Mouse (Mus musculus): ENCODE results near the gene Ttc9b. TPM values are rescaled to one million over a fixed set of nuclear protein-coding genes. Genes with fewer than 3 reads are reported as not detected.

Gene Ttc9b
- not detected for polyA plus RNA-seq (2014; fragmentation: Illumina TruSeq; extraction: RNeasy Lipid Tissue Mini Kit (QIAGEN cat#74804); ENCODE audit: low read depth, low replicate concordance)

DNA sequence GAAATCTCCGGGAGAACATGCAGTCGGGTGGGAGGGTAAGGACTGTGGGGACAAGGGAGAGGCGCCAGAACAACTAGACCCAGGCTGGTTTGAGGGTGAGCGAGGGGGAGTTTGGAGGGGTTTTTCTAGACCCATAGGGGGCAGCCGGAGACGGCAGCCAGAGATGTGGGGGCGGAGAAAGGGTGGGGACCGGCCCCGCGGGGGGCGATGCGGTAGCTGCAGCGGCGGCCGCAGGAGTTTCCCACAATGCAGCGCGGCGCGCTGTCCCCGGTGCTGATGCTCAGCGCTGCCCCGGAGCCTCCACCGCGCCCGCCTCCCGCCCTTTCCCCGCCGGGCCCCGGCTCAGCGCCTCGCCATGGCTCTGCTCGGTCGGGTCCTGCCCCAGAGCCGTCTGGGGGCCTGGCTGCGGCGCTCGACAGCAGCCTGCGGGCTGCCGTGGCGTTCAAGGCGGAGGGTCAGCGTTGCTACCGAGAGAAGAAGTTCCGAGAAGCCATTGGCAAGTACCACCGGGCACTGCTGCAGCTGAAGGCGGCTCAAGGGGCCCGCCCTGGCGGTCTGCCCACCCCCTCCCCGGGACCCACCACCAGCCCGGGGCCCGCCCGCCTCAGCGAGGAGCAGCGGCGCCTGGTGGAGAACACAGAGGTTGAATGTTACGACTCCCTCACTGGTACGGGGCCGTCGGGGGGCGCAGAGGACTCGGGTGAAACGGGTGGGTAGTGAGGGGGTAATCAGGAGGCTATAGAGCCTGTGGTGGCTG, at the start of gene Ttc9b:
Gene Ttc9b (plus strand): TSS at position 235 of the 757 bp plus-strand sequence.

DNA sequence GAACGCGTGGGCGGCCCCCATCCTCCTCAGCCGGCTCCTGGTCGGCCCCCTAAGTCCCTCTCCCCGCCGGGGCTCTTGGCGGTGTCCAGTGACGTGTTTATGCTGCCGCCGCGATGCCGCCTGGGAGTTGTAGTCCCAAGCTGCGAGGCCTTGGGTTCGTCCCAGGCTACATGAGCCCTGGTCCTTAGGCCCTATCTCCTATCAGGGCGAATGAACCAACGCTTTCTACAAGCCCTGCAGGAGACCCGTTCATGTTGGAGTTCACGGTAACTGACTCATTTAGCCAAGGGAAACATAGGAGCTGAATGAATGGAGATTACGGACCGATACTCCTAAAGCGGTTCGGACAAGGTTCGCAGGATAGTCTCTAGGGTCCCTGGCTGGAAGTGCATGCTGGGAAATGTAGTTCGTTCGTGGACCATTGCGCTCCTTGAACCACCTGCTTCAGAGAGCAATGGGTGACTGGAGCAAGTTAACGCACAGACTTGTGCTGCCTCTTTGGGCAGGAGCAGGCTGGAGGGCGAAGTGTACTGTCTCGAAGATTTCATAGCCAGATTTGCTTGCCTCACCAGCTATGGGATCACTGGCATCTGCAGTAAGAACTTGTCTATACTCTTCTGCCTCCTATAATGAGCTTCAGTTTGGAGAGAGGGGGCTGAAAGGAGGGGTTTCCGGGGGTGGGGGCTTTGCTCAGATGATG, 21.0 kb downstream of the Ttc9b start, which contains the start of gene Map3k10:
Gene Map3k10 (minus strand): TSS at position 77 of the 700 bp plus-strand sequence.

GRCm38 (mm10) chr7:27688815-27689612, 35.3 kb downstream of the Ttc9b start, which contains the start of gene Zfp607b:
Zfp607b (plus strand) TSS chr7:27689340.

Other genes with a start within 250 kb of the Ttc9b start
- 0.35 TPM for gene Sptbn4, start 206.2 kb upstream of the Ttc9b start, polyA plus RNA-seq (2014; fragmentation: Illumina TruSeq; extraction: RNeasy Lipid Tissue Mini Kit (QIAGEN cat#74804); ENCODE audit: low read depth, low replicate concordance)
- not detected for gene Blvrb, start 205.9 kb upstream of the Ttc9b start, polyA plus RNA-seq (2014; fragmentation: Illumina TruSeq; extraction: RNeasy Lipid Tissue Mini Kit (QIAGEN cat#74804); ENCODE audit: low read depth, low replicate concordance)
- gene Sertad3, start 180.1 kb upstream of the Ttc9b start, polyA plus RNA-seq (2014; fragmentation: Illumina TruSeq; extraction: RNeasy Lipid Tissue Mini Kit (QIAGEN cat#74804); ENCODE audit: low read depth, low replicate concordance): 0.52 TPM
- 0.91 TPM for gene Sertad1, start 167.0 kb upstream of the Ttc9b start, polyA plus RNA-seq (2014; fragmentation: Illumina TruSeq; extraction: RNeasy Lipid Tissue Mini Kit (QIAGEN cat#74804); ENCODE audit: low read depth, low replicate concordance)
- gene Prx, start 154.6 kb upstream of the Ttc9b start, polyA plus RNA-seq (2014; fragmentation: Illumina TruSeq; extraction: RNeasy Lipid Tissue Mini Kit (QIAGEN cat#74804); ENCODE audit: low read depth, low replicate concordance): not detected
- 4.5 TPM for gene Hipk4, start 130.6 kb upstream of the Ttc9b start, polyA plus RNA-seq (2014; fragmentation: Illumina TruSeq; extraction: RNeasy Lipid Tissue Mini Kit (QIAGEN cat#74804); ENCODE audit: low read depth, low replicate concordance)
- gene Pld3, start 100.7 kb upstream of the Ttc9b start, polyA plus RNA-seq (2014; fragmentation: Illumina TruSeq; extraction: RNeasy Lipid Tissue Mini Kit (QIAGEN cat#74804); ENCODE audit: low read depth, low replicate concordance): 1.1 TPM
- gene 2310022A10Rik, start 100.7 kb upstream of the Ttc9b start, polyA plus RNA-seq (2014; fragmentation: Illumina TruSeq; extraction: RNeasy Lipid Tissue Mini Kit (QIAGEN cat#74804); ENCODE audit: low read depth, low replicate concordance): 16.3 TPM
- gene Akt2, start 62.4 kb upstream of the Ttc9b start, polyA plus RNA-seq (2014; fragmentation: Illumina TruSeq; extraction: RNeasy Lipid Tissue Mini Kit (QIAGEN cat#74804); ENCODE audit: low read depth, low replicate concordance): 12.0 TPM
- gene Map3k10, start 20.7 kb downstream of the Ttc9b start, polyA plus RNA-seq (2014; fragmentation: Illumina TruSeq; extraction: RNeasy Lipid Tissue Mini Kit (QIAGEN cat#74804); ENCODE audit: low read depth, low replicate concordance): 0.97 TPM
- gene Zfp607b, start 35.4 kb downstream of the Ttc9b start, polyA plus RNA-seq (2014; fragmentation: Illumina TruSeq; extraction: RNeasy Lipid Tissue Mini Kit (QIAGEN cat#74804); ENCODE audit: low read depth, low replicate concordance): 17.5 TPM
- 15.3 TPM for gene Zfp60, start 77.5 kb downstream of the Ttc9b start, polyA plus RNA-seq (2014; fragmentation: Illumina TruSeq; extraction: RNeasy Lipid Tissue Mini Kit (QIAGEN cat#74804); ENCODE audit: low read depth, low replicate concordance)
- gene Zfp626, start 153.3 kb downstream of the Ttc9b start, polyA plus RNA-seq (2014; fragmentation: Illumina TruSeq; extraction: RNeasy Lipid Tissue Mini Kit (QIAGEN cat#74804); ENCODE audit: low read depth, low replicate concordance): 42.3 TPM
- 22.2 TPM for gene Zfp59, start 184.7 kb downstream of the Ttc9b start, polyA plus RNA-seq (2014; fragmentation: Illumina TruSeq; extraction: RNeasy Lipid Tissue Mini Kit (QIAGEN cat#74804); ENCODE audit: low read depth, low replicate concordance)
- gene Zfp607a, start 203.6 kb downstream of the Ttc9b start, polyA plus RNA-seq (2014; fragmentation: Illumina TruSeq; extraction: RNeasy Lipid Tissue Mini Kit (QIAGEN cat#74804); ENCODE audit: low read depth, low replicate concordance): 8.3 TPM